Mouse (Mus musculus) liver, embryonic 16.5 days (tissue): ENCODE measurements around the gene Gapvd1. TPM values are rescaled to one million over a fixed set of nuclear protein-coding genes. Genes with fewer than 3 reads are reported as not detected.

Source experiments
- polyA plus RNA-seq: library from polyadenylated mRNA; unstranded; fragments of >200 nt; fragmentation: Nextera tagmentation; extraction: Ambion mirVana; gene quantifications from 2 replicates; pipeline ENCODE4 v1.2.1, GENCODE M21; 2015

Gapvd1 gene
- polyA plus RNA-seq, 1 experiment from 2014 or later = 94.6 TPM

Other genes starting within 250 kb of the Gapvd1 start
- 538 and 557 TPM in 2 replicates for gene Hspa5, start 16.7 kb upstream of the Gapvd1 start, polyA plus RNA-seq
- 17.3 and 22.5 TPM in 2 replicates for gene Rabepk, start 44.7 kb upstream of the Gapvd1 start, polyA plus RNA-seq
- 51.0 and 52.9 TPM in 2 replicates for gene Fbxw2, start 71.1 kb upstream of the Gapvd1 start, polyA plus RNA-seq
- not detected in 2 replicates for gene Gm34653, start 77.8 kb upstream of the Gapvd1 start, polyA plus RNA-seq
- gene Cutal, start 119.2 kb upstream of the Gapvd1 start, polyA plus RNA-seq = 9.5 and 11.6 TPM in 2 replicates
- 63.5 and 65.3 TPM in 2 replicates for gene Psmd5, start 119.7 kb upstream of the Gapvd1 start, polyA plus RNA-seq
- 1.3 and 1.7 TPM in 2 replicates for gene Phf19, start 158.8 kb upstream of the Gapvd1 start, polyA plus RNA-seq
- 0.08 and 0.13 TPM in 2 replicates for gene Traf1, start 206.5 kb upstream of the Gapvd1 start, polyA plus RNA-seq